Mouse (Mus musculus) MEL (cell line): ENCODE data around the gene Glipr2. TPM values are rescaled to one million over a fixed set of nuclear protein-coding genes. Genes with fewer than 3 reads are reported as not detected.

ENCODE experiments used
- DNase-seq: peaks from one replicate; pipeline ENCODE4 v3.0.0; 2011; ENCODE audit warnings: low read depth, low spot score
- H3K27ac ChIP-seq: 2 replicates; pipeline ENCODE4 v1.5.1; 2012; ENCODE audit warnings: low read depth, mild to moderate bottlenecking, control low read depth, low read length, moderate library complexity; ENCODE audit not compliant: control insufficient read depth
- H3K27me3 ChIP-seq, 2 experiments: fragments of 150-350 bp in 1 of 2; sonication (generic) in 1 of 2; 2 replicates each; pipeline ENCODE4 v1.6.1; 2012; ENCODE audit warnings: low read length in 2 of 2, mild to moderate bottlenecking in 2 of 2, improper control_type of control experiment in 1 of 2, moderate library complexity in 1 of 2; ENCODE audit not compliant: insufficient read depth in 2 of 2, control insufficient read depth in 1 of 2
- H3K36me3 ChIP-seq, 2 experiments: 2 replicates each; pipeline ENCODE4 v1.6.1; 2012 to 2014; ENCODE audit warnings: low read length in 2 of 2, improper control_type of control experiment in 1 of 2, inconsistent platforms in 1 of 2, mild to moderate bottlenecking in 1 of 2; ENCODE audit not compliant: insufficient read depth in 2 of 2, control insufficient read depth in 1 of 2
- H3K4me1 ChIP-seq, 2 experiments: fragments of 150-350 bp in 1 of 2; sonication (generic) in 1 of 2; 2 replicates each; pipeline ENCODE4 v1.6.1; 2012; ENCODE audit warnings: low read length in 2 of 2, improper control_type of control experiment in 1 of 2, mild to moderate bottlenecking in 1 of 2; ENCODE audit not compliant: insufficient read depth in 2 of 2, control insufficient read depth in 1 of 2
- H3K4me3 ChIP-seq, 2 experiments: fragments of 150-350 bp in 1 of 2; sonication (generic) in 1 of 2; 2 replicates each; pipeline ENCODE4 v1.5.1; 2012; ENCODE audit warnings: low read depth in 2 of 2, low read length in 2 of 2, mild to moderate bottlenecking in 2 of 2, moderate library complexity in 2 of 2, control low read depth in 1 of 2, improper control_type of control experiment in 1 of 2; ENCODE audit not compliant: control insufficient read depth in 1 of 2, insufficient read depth in 1 of 2
- H3K79me2 ChIP-seq: 2 replicates; pipeline ENCODE4 v1.6.1; 2012; ENCODE audit warnings: mild to moderate bottlenecking, low read length, moderate library complexity; ENCODE audit not compliant: control insufficient read depth, poor library complexity, insufficient read depth
- H3K9ac ChIP-seq: 2 replicates; pipeline ENCODE4 v1.6.1; 2012; ENCODE audit warnings: low read depth, mild to moderate bottlenecking, control low read depth, low read length, moderate library complexity; ENCODE audit not compliant: control insufficient read depth, poor library complexity, severe bottlenecking
- H3K9me3 ChIP-seq: fragments of 150-350 bp; sonication (generic); replicated peaks from 2 replicates; pipeline ENCODE4 v1.6.1; 2012; ENCODE audit warnings: mild to moderate bottlenecking, low read length, improper control_type of control experiment, moderate library complexity; ENCODE audit not compliant: insufficient read depth
- CHD1 ChIP-seq: IDR thresholded peaks from 2 replicates; pipeline ENCODE4 v1.6.1; 2012; ENCODE audit warnings: low read depth, mild to moderate bottlenecking, inconsistent platforms, low read length, improper control_type of control experiment
- CHD2 ChIP-seq: IDR thresholded peaks from 2 replicates; pipeline ENCODE4 v1.6.1; 2011; ENCODE audit warnings: low read length, improper control_type of control experiment
- E2F4 ChIP-seq: IDR thresholded peaks from 2 replicates; pipeline ENCODE4 v1.6.1; 2011; ENCODE audit warnings: low read depth, low read length, improper control_type of control experiment, borderline replicate concordance
- ELF1 ChIP-seq: IDR thresholded peaks from 2 replicates; pipeline ENCODE4 v1.6.1; 2014; ENCODE audit warnings: low read depth, mild to moderate bottlenecking, inconsistent platforms, low read length, improper control_type of control experiment, moderate library complexity
- EP300 ChIP-seq, 2 experiments: IDR thresholded peaks; 2 replicates each; pipeline ENCODE4 v1.6.1; 2011; ENCODE audit warnings: improper control_type of control experiment in 2 of 2, low read length in 2 of 2, low read depth in 1 of 2, mild to moderate bottlenecking in 1 of 2
- ETS1 ChIP-seq: IDR thresholded peaks from 2 replicates; pipeline ENCODE4 v1.6.1; 2012; ENCODE audit warnings: low read depth, mild to moderate bottlenecking, inconsistent platforms, low read length, improper control_type of control experiment, moderate library complexity
- GABPA ChIP-seq: IDR thresholded peaks from 2 replicates; pipeline ENCODE4 v1.6.1; 2012; ENCODE audit warnings: low read depth, mild to moderate bottlenecking, inconsistent platforms, low read length, improper control_type of control experiment, moderate library complexity
- GATA1 ChIP-seq: IDR thresholded peaks from 2 replicates; pipeline ENCODE4 v1.6.1; 2011; ENCODE audit warnings: low read depth, low read length, improper control_type of control experiment
- HCFC1 ChIP-seq: IDR thresholded peaks from 2 replicates; pipeline ENCODE4 v1.6.1; 2012; ENCODE audit warnings: low read depth, mild to moderate bottlenecking, inconsistent platforms, low read length, improper control_type of control experiment, moderate library complexity
- KAT2A ChIP-seq: conservative IDR thresholded peaks from 2 replicates; pipeline ENCODE4 v1.6.1; 2012; ENCODE audit warnings: low read depth, low read length, improper control_type of control experiment, inconsistent platforms
- MAFK ChIP-seq: IDR thresholded peaks from 2 replicates; pipeline ENCODE4 v1.6.1; 2011; ENCODE audit warnings: low read depth, mild to moderate bottlenecking, low read length, improper control_type of control experiment, borderline replicate concordance
- MAX ChIP-seq: IDR thresholded peaks from 2 replicates; pipeline ENCODE4 v1.6.1; 2011; ENCODE audit warnings: low read length, improper control_type of control experiment
- MAZ ChIP-seq: IDR thresholded peaks from 2 replicates; pipeline ENCODE4 v1.6.1; 2012; ENCODE audit warnings: low read depth, mild to moderate bottlenecking, inconsistent platforms, low read length, improper control_type of control experiment
- MEF2A ChIP-seq: IDR thresholded peaks from 2 replicates; pipeline ENCODE4 v1.6.1; 2014; ENCODE audit warnings: low read depth, mild to moderate bottlenecking, inconsistent platforms, low read length, improper control_type of control experiment; ENCODE audit not compliant: poor library complexity, insufficient replicate concordance, severe bottlenecking; ENCODE audit errors: extremely low read depth
- MXI1 ChIP-seq: IDR thresholded peaks from 2 replicates; pipeline ENCODE4 v1.6.1; 2011; ENCODE audit warnings: mild to moderate bottlenecking, low read depth, low read length, improper control_type of control experiment
- MYC ChIP-seq: IDR thresholded peaks from 2 replicates; pipeline ENCODE4 v1.6.1; 2011; ENCODE audit warnings: low read depth, mild to moderate bottlenecking, low read length, improper control_type of control experiment, moderate library complexity
- NELFE ChIP-seq: IDR thresholded peaks from 2 replicates; pipeline ENCODE4 v1.6.1; 2011; ENCODE audit warnings: low read depth, low read length, improper control_type of control experiment
- POLR2A ChIP-seq, 2 experiments: IDR thresholded peaks; 2 replicates each; pipeline ENCODE4 v1.6.1; 2011 to 2012; ENCODE audit warnings: low read length in 2 of 2, mild to moderate bottlenecking in 2 of 2, control low read depth in 1 of 2, improper control_type of control experiment in 1 of 2, low read depth in 1 of 2, moderate library complexity in 1 of 2; ENCODE audit not compliant: control insufficient read depth in 1 of 2, insufficient read depth in 1 of 2, poor library complexity in 1 of 2
- POLR2AphosphoS2 ChIP-seq: IDR thresholded peaks from 2 replicates; pipeline ENCODE4 v1.6.1; 2011; ENCODE audit warnings: low read length, improper control_type of control experiment
- POLR2AphosphoS5 ChIP-seq: IDR thresholded peaks from 2 replicates; pipeline ENCODE4 v1.6.1; 2012; ENCODE audit warnings: low read depth, borderline replicate concordance, mild to moderate bottlenecking, inconsistent platforms, low read length, moderate library complexity, mixed read lengths
- RAD21 ChIP-seq: IDR thresholded peaks from 2 replicates; pipeline ENCODE4 v1.6.1; 2011; ENCODE audit warnings: mild to moderate bottlenecking, low read depth, low read length, improper control_type of control experiment
- RCOR1 ChIP-seq: IDR thresholded peaks from 2 replicates; pipeline ENCODE4 v1.6.1; 2012; ENCODE audit warnings: low read depth, mild to moderate bottlenecking, inconsistent platforms, low read length, improper control_type of control experiment
- SIN3A ChIP-seq: IDR thresholded peaks from 2 replicates; pipeline ENCODE4 v1.6.1; 2012; ENCODE audit warnings: low read length, improper control_type of control experiment, inconsistent platforms
- SMC3 ChIP-seq: IDR thresholded peaks from 2 replicates; pipeline ENCODE4 v1.6.1; 2011; ENCODE audit warnings: low read depth, low read length, improper control_type of control experiment
- TAL1 ChIP-seq: IDR thresholded peaks from 2 replicates; pipeline ENCODE4 v1.6.1; 2012; ENCODE audit warnings: mild to moderate bottlenecking, inconsistent platforms, low read length, moderate library complexity, mixed read lengths
- TBP ChIP-seq: IDR thresholded peaks from 2 replicates; pipeline ENCODE4 v1.8.0; 2011; ENCODE audit warnings: low read depth, low read length, improper control_type of control experiment
- UBTF ChIP-seq: IDR thresholded peaks from 2 replicates; pipeline ENCODE4 v1.6.1; 2012; ENCODE audit warnings: low read depth, mild to moderate bottlenecking, inconsistent platforms, low read length, improper control_type of control experiment, moderate library complexity, borderline replicate concordance; ENCODE audit not compliant: insufficient read depth
- USF1 ChIP-seq: IDR thresholded peaks from 2 replicates; pipeline ENCODE4 v1.6.1; 2014; ENCODE audit warnings: low read depth, mild to moderate bottlenecking, inconsistent platforms, low read length, improper control_type of control experiment, moderate library complexity
- USF2 ChIP-seq, 2 experiments: IDR thresholded peaks; 2 replicates each; pipeline ENCODE4 v1.6.1; 2011 to 2012; ENCODE audit warnings: improper control_type of control experiment in 2 of 2, low read length in 2 of 2, borderline replicate concordance in 1 of 2, inconsistent platforms in 1 of 2, low read depth in 1 of 2, mild to moderate bottlenecking in 1 of 2; ENCODE audit not compliant: insufficient read depth in 1 of 2
- ZC3H11A ChIP-seq: IDR thresholded peaks from 2 replicates; pipeline ENCODE4 v1.6.1; 2012; ENCODE audit warnings: low read depth, mild to moderate bottlenecking, inconsistent platforms, low read length, improper control_type of control experiment
- ZKSCAN1 ChIP-seq: IDR thresholded peaks from 2 replicates; pipeline ENCODE4 v1.6.1; 2012; ENCODE audit warnings: low read depth, mild to moderate bottlenecking, inconsistent platforms, low read length, improper control_type of control experiment, moderate library complexity
- ZMIZ1 ChIP-seq: IDR thresholded peaks from 2 replicates; pipeline ENCODE4 v1.6.1; 2012; ENCODE audit warnings: low read depth, mild to moderate bottlenecking, inconsistent platforms, low read length, improper control_type of control experiment, moderate library complexity
- ZNF384 ChIP-seq: IDR thresholded peaks from 2 replicates; pipeline ENCODE4 v1.6.1; 2012; ENCODE audit warnings: low read depth, mild to moderate bottlenecking, inconsistent platforms, low read length, improper control_type of control experiment
- polyA plus RNA-seq, 2 experiments: library from polyadenylated mRNA; stranded (reverse) in 1 of 2; unstranded in 1 of 2; fragments of >175 nt in 1 of 2; fragments of >200 nt in 1 of 2; gene quantifications; 2 replicates each; pipeline versions ENCODE4 v1.2.1 to v1.2.4; 2012; ENCODE audit warnings: low replicate concordance in 2 of 2, low read depth in 1 of 2; ENCODE audit not compliant: insufficient read length in 2 of 2, insufficient read depth in 1 of 2, missing spikeins in 1 of 2
- total RNA-seq: library from RNA; depleted of rRNA; stranded (reverse); fragments of 300-350 nt; gene quantifications from 2 replicates; pipeline ENCODE4 v1.2.3, GENCODE M21; 2012

Gene Glipr2
- total and polyA plus RNA-seq, 3 experiments: 22.8 to 25.0 TPM; not detected in 1

DNA sequence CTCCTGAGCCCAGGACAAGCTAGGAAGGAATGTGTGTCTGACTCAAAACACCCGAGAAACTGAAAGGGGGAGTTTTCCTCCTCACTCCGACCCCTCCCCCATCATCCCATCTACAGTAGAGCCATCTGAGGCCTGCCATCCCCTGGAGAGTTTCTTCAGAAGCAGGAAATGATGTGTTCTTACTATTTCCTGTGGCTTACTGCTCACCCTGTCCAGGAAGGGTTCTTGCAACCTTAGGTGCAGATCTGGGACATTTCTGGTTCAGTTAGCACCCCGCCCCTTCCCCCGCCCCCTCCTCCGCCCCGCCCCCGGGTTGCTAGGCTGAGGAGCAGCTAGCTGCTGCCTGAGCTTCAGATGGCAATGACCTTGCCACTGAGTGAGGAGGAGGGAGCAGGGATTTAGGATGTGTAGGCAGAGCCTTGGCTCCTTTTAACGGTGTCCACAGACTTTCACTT lies 15.0 kb downstream of the Glipr2 start (continued):
- no peak for TF ChIP-seq USF2 (IDR thresholded peaks at IDR 0.05; ENCODE audit: borderline replicate concordance in 1 of 2, insufficient read depth in 1 of 2, low read depth in 1 of 2, low read length in 2 of 2)
- no peak for TF ChIP-seq KAT2A
- no peak for TF ChIP-seq ZKSCAN1
- no peak for TF ChIP-seq GATA1
- no peak for TF ChIP-seq MYC
- no peak for TF ChIP-seq POLR2AphosphoS5
- peak; percentile 63; the same call in 1 of the 2 replicates for TF ChIP-seq ETS1
- TF ChIP-seq UBTF: no peak
- TF ChIP-seq POLR2A (IDR thresholded peaks at IDR 0.05; ENCODE audit: control insufficient read depth in 1 of 2, insufficient read depth in 1 of 2, low read depth in 1 of 2, low read length in 2 of 2, poor library complexity in 1 of 2): peak; percentile 47 to 78; a peak in 2 of 4 replicates
- no peak for TF ChIP-seq GABPA
- peak; percentile 41 for TF ChIP-seq ZMIZ1
- no peak for TF ChIP-seq E2F4
- TF ChIP-seq POLR2AphosphoS2: no peak
- no peak for TF ChIP-seq CHD1
- no peak for TF ChIP-seq MEF2A
- TF ChIP-seq USF1: no peak
- TF ChIP-seq ZNF384: no peak
- TF ChIP-seq RCOR1: peak; percentile 35; the same call in 1 of the 2 replicates
- TF ChIP-seq MXI1: peak; percentile 32; the same call in 1 of the 2 replicates
- TF ChIP-seq MAZ: peak; percentile 69; the same call in 1 of the 2 replicates
- peak; percentile 54 for TF ChIP-seq NELFE
- TF ChIP-seq, all 39 proteins: peak for 13

DNA sequence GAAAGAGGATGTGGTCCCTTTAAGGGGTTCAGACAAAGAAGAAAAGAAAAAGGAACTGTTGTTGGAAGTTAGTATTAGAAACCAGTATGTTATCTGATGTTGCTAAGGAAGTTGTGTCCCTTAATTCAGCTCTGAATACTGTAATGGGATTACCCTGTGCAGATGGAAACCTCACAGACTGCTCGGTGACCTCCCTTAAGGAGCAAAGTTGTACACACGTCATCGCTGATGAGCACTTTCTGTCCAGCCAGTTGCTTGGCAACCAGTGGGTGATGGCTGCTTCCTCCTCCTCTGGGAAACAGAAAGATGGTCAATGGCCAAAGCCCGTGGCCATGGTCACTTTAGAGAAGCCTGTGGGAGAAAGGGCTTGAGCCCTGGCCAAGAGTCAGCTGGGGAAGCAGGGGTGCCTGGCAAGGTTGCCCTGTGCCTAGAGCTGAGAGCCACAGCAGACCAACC lies 16.4 kb downstream of the Glipr2 start:
- Histone ChIP-seq H3K79me2 (no peaks in the 10 kb centered on the region; the same call in 1 of the 2 replicates), H3K27ac (peak overlapping the region; percentile 94), H3K36me3 (peaks cover 0 to 33% of the 10 kb centered on the region in 2 experiments; a peak in 2 of 4 replicates), H3K9ac (peak overlapping the region; percentile 53), H3K9me3 (no peaks in the 10 kb centered on the region), H3K27me3 (no peaks in the 10 kb centered on the region), H3K4me1 (peaks cover 22 to 35% of the 10 kb centered on the region in 2 experiments), H3K4me3 (peak overlapping the region; percentile 13 to 35)
- DNase-seq: peak; percentile 86
- TF ChIP-seq MAZ (no peak), TAL1 (no peak), POLR2A (IDR thresholded peaks at IDR 0.05; ENCODE audit: control insufficient read depth in 1 of 2, insufficient read depth in 1 of 2, low read depth in 1 of 2, low read length in 2 of 2, poor library complexity in 1 of 2) (peak in 1 of 2 experiments; percentile 50; a peak in 1 of 4 replicates), EP300 (IDR thresholded peaks at IDR 0.05; ENCODE audit: low read depth in 1 of 2, low read length in 2 of 2) (peak; percentile 63 to 74; a peak in 3 of 4 replicates), SMC3 (no peak), CHD1 (no peak), GATA1 (peak; percentile 92), RAD21 (no peak), ZKSCAN1 (no peak), E2F4 (no peak), MYC (no peak), MAX (no peak), HCFC1 (peak; percentile 76; the same call in 1 of the 2 replicates), SIN3A (peak; percentile 98), ETS1 (peak; percentile 85), ELF1 (0 out of 2 replicates have a peak, but pooled peaks have one; percentile 62), GABPA (no peak), CHD2 (no peak), TBP (0 out of 2 replicates have a peak, but pooled peaks have one; percentile 34), MXI1 (no peak; the same call in none of the 2 replicates), ZC3H11A (no peak), MAFK (no peak)
